Mouse (Mus musculus) liver, adult 2 months (tissue): Measurements from ENCODE around the gene Trim2.

Experiments used
- CTCF ChIP-seq: fragments of 200-500 bp; IDR thresholded peaks from 2 replicates; pipeline ENCODE4 v1.5.1; 2011; ENCODE audit warnings: low read depth, low read length, control low read depth
- POLR2A ChIP-seq: fragments of 200-500 bp; IDR thresholded peaks from 2 replicates; pipeline ENCODE4 v1.6.1; 2011; ENCODE audit warnings: low read length, control low read depth; ENCODE audit not compliant: insufficient read depth; ENCODE audit errors: extremely low read depth

DNA sequence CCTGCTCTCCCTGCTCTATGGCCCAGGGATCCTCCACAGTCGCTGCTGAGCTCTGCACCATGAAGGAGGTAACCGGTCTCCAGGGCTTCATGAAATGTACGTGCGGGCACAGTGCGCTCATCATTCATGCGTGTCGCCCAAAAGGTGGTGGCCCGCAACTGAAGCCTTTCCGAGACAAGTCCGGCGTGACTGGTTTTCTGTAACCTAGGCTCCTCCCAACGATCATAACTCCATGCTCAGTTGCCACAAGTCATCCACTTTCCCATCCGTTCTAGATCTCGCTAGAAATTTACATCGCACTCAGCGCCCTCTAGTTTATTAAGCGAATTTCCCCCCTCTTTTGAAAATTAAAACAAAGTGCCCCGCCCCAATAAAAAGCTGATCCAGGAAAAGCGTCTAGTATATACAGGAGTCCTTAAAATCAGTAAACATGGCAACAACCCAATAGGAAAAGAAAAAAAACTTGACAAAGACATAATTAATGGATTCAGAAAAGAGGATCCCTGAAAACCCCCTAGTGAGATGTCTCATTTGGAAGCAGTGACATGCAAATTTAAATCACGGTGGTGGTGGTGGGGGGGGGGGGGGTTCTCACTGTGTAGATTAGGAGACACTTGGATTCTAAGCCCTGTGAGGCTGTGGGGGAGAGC is 28.2 kb upstream of the Trim2 start:
- TF ChIP-seq CTCF (no peak), POLR2A (no peak)
